Mouse (Mus musculus): ENCODE measurements at regions not wholly inside any gene's neighbourhood (a gene's known extent, or its start where the extent isn't known, plus 50 kb on each side); places are given as distances from the start of the nearest gene placed in this dataset.

GRCm38 (mm10) chr13:32498205-32498790 lies 159.8 kb upstream of the Gmds start:
- no peak for TF ChIP-seq CTCF (IDR thresholded peaks at IDR 0.05; ENCODE audit: low read depth)
- TF ChIP-seq EP300 (IDR thresholded peaks at IDR 0.05; ENCODE audit: low read depth) = no peak

Measured in liver, postnatal 0 days (tissue).